8 mouse cellular contexts compared by ENCODE assay signal in genomic region chr3:57267559-57268173, GRCm38 (mm10). TPM values are rescaled to one million over a fixed set of nuclear protein-coding genes. Genes with fewer than 3 reads are reported as not detected.
A peak's percentile ranks its signal among the peaks of the same experiment; 100 is the strongest.
DNase-seq lines count a peak whose midpoint lies in the region; ATAC-seq lines count a peak whose summit lies in the region.

No protein-coding gene starts in this region.

- peak; percentile 37 for DNase-seq in urinary bladder, postnatal 25 days (ENCODE audit: low spot score)
- no peak for DNase-seq in urinary bladder, postnatal 4 days (ENCODE audit: low spot score in 2 of 2)
- peak; percentile 18 to 46 for DNase-seq in cerebellum, postnatal 25 days
- DNase-seq in heart, adult 9 months (ENCODE audit: low spot score in 2 of 2): peak; percentile 26 to 40
- DNase-seq in kidney, postnatal 14 days: peak; percentile 65
- DNase-seq in lung, postnatal 10 days: peak; percentile 59
- DNase-seq in right cerebral cortex, postnatal 14 days: peak; percentile 37

- ATAC-seq in CD4-positive, CD25-positive, alpha-beta regulatory T cell, adult 4 months: no peak

RNA-seq across cellular contexts. Expression of gene Tm4sf1, which starts 34.1 kb away (rescaled TPM):
- under 1 TPM in 1 of 2 experiments, not detected in 1; 0.30 TPM for polyA plus RNA-seq in CD4-positive, CD25-positive, alpha-beta regulatory T cell, adult 4 months (2017; shearing (Covaris generic))

Comparison
In these comparisons a context has a peak if more than half of its experiments do, and no peak if none do; other contexts are left out.
1. DNase-seq: peak in urinary bladder, postnatal 25 days (single experiment), cerebellum, postnatal 25 days (2 of 2), heart, adult 9 months (2 of 2), kidney, postnatal 14 days (single experiment), lung, postnatal 10 days (single experiment) and right cerebral cortex, postnatal 14 days (single experiment); none in urinary bladder, postnatal 4 days (0 of 2).